ENCODE assay signal across 9 mouse cellular contexts in genomic region chr9:28402770-28403650, GRCm38 (mm10).
DNase-seq lines count a peak whose midpoint lies in the region; ATAC-seq and TF ChIP-seq lines count a peak whose summit lies in the region.
"Had no signal": no experiment of that assay in that cellular context is flagged by ENCODE, and none has a peak within 500 bp of the region (broad histone marks: within the 10 kb centered on the region; RNA-seq: fewer than 3 reads in every experiment).

No protein-coding gene starts in this region.

- H3K9me3 ChIP-seq in kidney, postnatal 0 days (replicated peaks; ENCODE audit: low read length), result no peaks in the 10 kb centered on the region
- H3K9me3 ChIP-seq in forebrain, embryonic 15.5 days, result no peaks in the 10 kb centered on the region
- H3K9me3 ChIP-seq in hindbrain, postnatal 0 days (ENCODE audit: low read length), result no peaks in the 10 kb centered on the region
- H3K9me3 ChIP-seq in liver, embryonic 13.5 days (replicated peaks), result no peaks in the 10 kb centered on the region

- peaks cover 13% of the 10 kb centered on the region; the same call in 1 of the 2 replicates for H3K27me3 ChIP-seq in kidney, postnatal 0 days (ENCODE audit: insufficient read depth, low read length)
- 0 out of 2 replicates have a peak, but pooled peaks cover 6% of the 10 kb centered on the region for H3K27me3 ChIP-seq in forebrain, embryonic 15.5 days
- no peaks in the 10 kb centered on the region for H3K27me3 ChIP-seq in hindbrain, postnatal 0 days (ENCODE audit: insufficient read depth, low read length)
- H3K27me3 ChIP-seq in liver, embryonic 13.5 days, result peaks cover 38% of the 10 kb centered on the region

- H3K27ac ChIP-seq in kidney, postnatal 0 days, result no peak overlapping the region
- H3K27ac ChIP-seq in forebrain, embryonic 15.5 days (replicated peaks), result no peak overlapping the region; the same call in 1 of the 2 replicates
- peak overlapping the region; percentile 37 for H3K27ac ChIP-seq in hindbrain, postnatal 0 days
- H3K27ac ChIP-seq in liver, embryonic 13.5 days, result no peak overlapping the region

- H3K4me1 ChIP-seq in kidney, postnatal 0 days (replicated peaks; ENCODE audit: insufficient read depth, low read length), result peaks cover 6% of the 10 kb centered on the region; the same call in 1 of the 2 replicates
- H3K4me1 ChIP-seq in forebrain, embryonic 15.5 days, result peaks cover 29% of the 10 kb centered on the region
- H3K4me1 ChIP-seq in hindbrain, postnatal 0 days (ENCODE audit: insufficient read depth, low read length), result peaks cover 10% of the 10 kb centered on the region; the same call in 1 of the 2 replicates
- H3K4me1 ChIP-seq in liver, embryonic 13.5 days (replicated peaks), result no peaks in the 10 kb centered on the region

- H3K4me3 ChIP-seq in kidney, postnatal 0 days (replicated peaks; ENCODE audit: low read depth, low read length), result peak overlapping the region; percentile 44
- peak overlapping the region; percentile 60 for H3K4me3 ChIP-seq in forebrain, embryonic 15.5 days
- peak overlapping the region; percentile 57 for H3K4me3 ChIP-seq in hindbrain, postnatal 0 days (ENCODE audit: low read length)
- peak overlapping the region; percentile 30 for H3K4me3 ChIP-seq in liver, embryonic 13.5 days (replicated peaks)

- peak; percentile 25 for DNase-seq in kidney, postnatal 0 days (ENCODE audit: low spot score)
- no peak for DNase-seq in kidney, adult 8-10 months
- DNase-seq in cerebellum, adult 11-12 months, result peak; percentile 79
- peak; percentile 76 for DNase-seq in hindbrain, postnatal 0 days (ENCODE audit: low spot score)
- DNase-seq in liver, embryonic 13.5 days, result no peak
- peak; percentile 68 for DNase-seq in right cerebral cortex, postnatal 14 days

- ATAC-seq in kidney, postnatal 0 days (replicated peaks; ENCODE audit: low FRiP score, low read depth), result peak; percentile 46; the same call in 1 of the 2 replicates
- ATAC-seq in forebrain, embryonic 15.5 days (replicated peaks), result peak; percentile 87
- peak; percentile 78 for ATAC-seq in hindbrain, postnatal 0 days
- ATAC-seq in liver, embryonic 13.5 days (ENCODE audit: low read depth), result no peak
- no peak for ATAC-seq in megakaryocyte, adult 5-6 weeks (ENCODE audit: poor library complexity, severe bottlenecking)

- H3K4me2 ChIP-seq in kidney, postnatal 0 days (ENCODE audit: low read length), result peak overlapping the region; percentile 96
- peak overlapping the region; percentile 99 for H3K4me2 ChIP-seq in forebrain, embryonic 15.5 days (replicated peaks)
- H3K4me2 ChIP-seq in hindbrain, postnatal 0 days (ENCODE audit: low read depth, low read length), result peak overlapping the region; percentile 92
- H3K4me2 ChIP-seq in liver, embryonic 13.5 days, result peak overlapping the region; percentile 46

- WGBS in kidney, postnatal 0 days, result under 1% methylated on average over 56 of the region's 56 CpGs
- WGBS in forebrain, embryonic 15.5 days, result 1% methylated on average over 56 of the region's 56 CpGs
- WGBS in hindbrain, postnatal 0 days, result 1% methylated on average over 48 of the region's 56 CpGs
- 2% methylated on average over 56 of the region's 56 CpGs for WGBS in liver, embryonic 13.5 days (ENCODE audit: insufficient replicate concordance)

- H3K9ac ChIP-seq in kidney, postnatal 0 days (ENCODE audit: low read depth, low read length), result peak overlapping the region; percentile 13; the same call in 1 of the 2 replicates
- H3K9ac ChIP-seq in forebrain, embryonic 15.5 days (replicated peaks), result peak overlapping the region; percentile 57
- H3K9ac ChIP-seq in hindbrain, postnatal 0 days (replicated peaks; ENCODE audit: low read length), result peak overlapping the region; percentile 41
- H3K9ac ChIP-seq in liver, embryonic 13.5 days, result no peak overlapping the region

- no peak for TF ChIP-seq CTCF in kidney, postnatal 0 days (IDR thresholded peaks at IDR 0.05; ENCODE audit: low read depth)
- no peak for TF ChIP-seq CTCF in hindbrain, postnatal 0 days (IDR thresholded peaks at IDR 0.05; ENCODE audit: low read depth)

- no peaks in the 10 kb centered on the region for H3K36me3 ChIP-seq in kidney, postnatal 0 days (ENCODE audit: insufficient read depth, low read length)
- H3K36me3 ChIP-seq in forebrain, embryonic 15.5 days, result no peaks in the 10 kb centered on the region
- no peaks in the 10 kb centered on the region for H3K36me3 ChIP-seq in hindbrain, postnatal 0 days (ENCODE audit: insufficient read depth, low read length)
- no peaks in the 10 kb centered on the region for H3K36me3 ChIP-seq in liver, embryonic 13.5 days
- H3K36me3 ChIP-seq: G1E had no signal

Comparison
In these comparisons a context has a peak if more than half of its experiments do, and no peak if none do; other contexts are left out.
1. DNase-seq: peak in kidney, postnatal 0 days (single experiment), cerebellum, adult 11-12 months (single experiment), hindbrain, postnatal 0 days (single experiment) and right cerebral cortex, postnatal 14 days (single experiment); none in kidney, adult 8-10 months (0 of 2) and liver, embryonic 13.5 days (single experiment).
2. ATAC-seq: peak in kidney, postnatal 0 days (single experiment), forebrain, embryonic 15.5 days (single experiment) and hindbrain, postnatal 0 days (single experiment); none in liver, embryonic 13.5 days (single experiment) and megakaryocyte, adult 5-6 weeks (single experiment).
3. H3K4me2 ChIP-seq: peak in every context shown above with its lines; median percentile 99 in forebrain, embryonic 15.5 days; 96 in kidney, postnatal 0 days; 92 in hindbrain, postnatal 0 days; 46 in liver, embryonic 13.5 days.
4. Peak in every context shown above with its lines, with median percentiles within 50 percentile points of each other: H3K4me3 ChIP-seq.